Mouse (Mus musculus): ENCODE measurements at regions not wholly inside any gene's neighbourhood (a gene's known extent, or its start where the extent isn't known, plus 50 kb on each side); places are given as distances from the start of the nearest gene placed in this dataset.

GRCm38 (mm10) chr12:113366394-113366793 lies 122.9 kb upstream of the Adam6b start:
- TF ChIP-seq GATA1 (IDR thresholded peaks at IDR 0.05; ENCODE audit: borderline replicate concordance, low read length) (no peak), FLI1 (IDR thresholded peaks at IDR 0.05; ENCODE audit: low read length) (no peak)
